Mouse (Mus musculus) c-Kit-positive CD71-negative TER-119-negative erythroid progenitor cells, embryonic 14.5 days (primary cell): Measurements from ENCODE around the gene Vsx1.

ENCODE experiments used
- DNase-seq: peaks from one replicate; pipeline ENCODE4 v3.0.0-alpha.2; 2013; ENCODE audit warnings: low read depth

Vsx1 gene

GRCm38 (mm10) chr2:150689223-150689800 is at the start of gene Vsx1:
Vsx1 (minus strand) TSS chr2:150689360.
- no peak for DNase-seq

GRCm38 (mm10) chr2:150737881-150738280 is 48.7 kb upstream of the Vsx1 start:
- no peak for DNase-seq

GRCm38 (mm10) chr2:150735756-150736576 is 46.8 kb upstream of the Vsx1 start:
- no peak for DNase-seq

GRCm38 (mm10) chr2:150712167-150712674 is 23.1 kb upstream of the Vsx1 start:
- no peak for DNase-seq

- DNase-seq: no peak
These were observed 2.5 kb upstream of the Vsx1 start for GRCm38 (mm10) chr2:150691481-150692170.

GRCm38 (mm10) chr2:150690216-150690615 is 1.1 kb upstream of the Vsx1 start:
- no peak for DNase-seq

- DNase-seq: no peak
These were observed 496 bp downstream of the Vsx1 start for GRCm38 (mm10) chr2:150688541-150689186.

GRCm38 (mm10) chr2:150687871-150688540 is 1.2 kb downstream of the Vsx1 start:
- no peak for DNase-seq

GRCm38 (mm10) chr2:150685389-150685788 is 3.8 kb downstream of the Vsx1 start:
- no peak for DNase-seq

- no peak for DNase-seq
These were observed 4.7 kb downstream of the Vsx1 start for GRCm38 (mm10) chr2:150684451-150684850.

- DNase-seq: no peak
These were observed 7.6 kb downstream of the Vsx1 start for GRCm38 (mm10) chr2:150681581-150681980.

- DNase-seq: peak; percentile 85
These were observed 10.8 kb downstream of the Vsx1 start for GRCm38 (mm10) chr2:150678392-150678791.

GRCm38 (mm10) chr2:150675525-150675924 is 13.6 kb downstream of the Vsx1 start:
- DNase-seq: no peak

GRCm38 (mm10) chr2:150674900-150675299 is 14.3 kb downstream of the Vsx1 start:
- DNase-seq: peak; percentile 86

- DNase-seq: no peak
These were observed 15.2 kb downstream of the Vsx1 start for GRCm38 (mm10) chr2:150673929-150674328.

GRCm38 (mm10) chr2:150671609-150672290 is 17.4 kb downstream of the Vsx1 start:
- DNase-seq: no peak

GRCm38 (mm10) chr2:150670926-150671325 is 18.2 kb downstream of the Vsx1 start:
- no peak for DNase-seq

- no peak for DNase-seq
These were observed 19.6 kb downstream of the Vsx1 start for GRCm38 (mm10) chr2:150669454-150670045.

GRCm38 (mm10) chr2:150668956-150669355 is 20.2 kb downstream of the Vsx1 start:
- no peak for DNase-seq
